8 mouse cellular contexts compared by ENCODE assay signal in genomic region chr5:52742112-52742813, GRCm38 (mm10). TPM values are rescaled to one million over a fixed set of nuclear protein-coding genes. Genes with fewer than 3 reads are reported as not detected.
A peak's percentile ranks its signal among the peaks of the same experiment; 100 is the strongest.
DNase-seq lines count a peak whose midpoint lies in the region; ATAC-seq and TF ChIP-seq lines count a peak whose summit lies in the region.

No protein-coding gene starts in this region.

- DNase-seq in ovary, postnatal 36 days (ENCODE audit: low spot score) = peak; percentile 42
- no peak for DNase-seq in ovary, adult 18-20 months (ENCODE audit: low spot score)
- DNase-seq in forelimb bud, embryonic 11.5 days (ENCODE audit: low read depth, low spot score) = peak; percentile 49
- DNase-seq in hindbrain, postnatal 0 days (ENCODE audit: low spot score) = peak; percentile 56
- peak; percentile 91 for DNase-seq in liver, adult 2 months (ENCODE audit: extremely low read depth, low read depth, low spot score)
- peak; percentile 64 for DNase-seq in testis, postnatal 10 days (ENCODE audit: low spot score)

- H3K79me2 ChIP-seq in liver, adult 2 months (ENCODE audit: control insufficient read depth, insufficient read depth, low read length) = peaks cover 6% of the 10 kb centered on the region; the same call in 1 of the 2 replicates

- H3K36me3 ChIP-seq in hindbrain, postnatal 0 days (ENCODE audit: insufficient read depth, low read length) = no peaks in the 10 kb centered on the region
- peaks cover 3% of the 10 kb centered on the region for H3K36me3 ChIP-seq in liver, adult 2 months (ENCODE audit: control insufficient read depth, insufficient read depth, low read length)
- H3K36me3 ChIP-seq in midbrain, embryonic 16.5 days (ENCODE audit: control insufficient read depth, insufficient read depth, low read length) = no peaks in the 10 kb centered on the region

- no peaks in the 10 kb centered on the region for H3K9me3 ChIP-seq in hindbrain, postnatal 0 days (ENCODE audit: low read length)
- no peaks in the 10 kb centered on the region for H3K9me3 ChIP-seq in midbrain, embryonic 16.5 days (replicated peaks; ENCODE audit: control insufficient read depth, low read length, poor library complexity, severe bottlenecking)

- 0 out of 2 replicates have a peak, but pooled peaks cover 3% of the 10 kb centered on the region for H3K27me3 ChIP-seq in hindbrain, postnatal 0 days (ENCODE audit: insufficient read depth, low read length)
- no peaks in the 10 kb centered on the region for H3K27me3 ChIP-seq in liver, adult 2 months (ENCODE audit: control insufficient read depth, insufficient read depth, low read length)
- H3K27me3 ChIP-seq in midbrain, embryonic 16.5 days (ENCODE audit: control insufficient read depth, insufficient read depth, low read depth, low read length) = no peaks in the 10 kb centered on the region

- H3K4me1 ChIP-seq in brown adipose tissue, adult 24 weeks (ENCODE audit: control insufficient read depth, insufficient read depth, insufficient read length, low read length) = no peaks in the 10 kb centered on the region
- no peaks in the 10 kb centered on the region for H3K4me1 ChIP-seq in hindbrain, postnatal 0 days (ENCODE audit: insufficient read depth, low read length)
- H3K4me1 ChIP-seq in liver, adult 2 months (ENCODE audit: control insufficient read depth, insufficient read depth, low read length) = peaks cover 7% of the 10 kb centered on the region
- H3K4me1 ChIP-seq in midbrain, embryonic 16.5 days (ENCODE audit: control insufficient read depth, insufficient read depth, low read length) = peaks cover 6% of the 10 kb centered on the region; the same call in 1 of the 2 replicates

- peak overlapping the region; percentile 90 for H3K4me2 ChIP-seq in hindbrain, postnatal 0 days (ENCODE audit: low read depth, low read length)
- peak overlapping the region; percentile 95 for H3K4me2 ChIP-seq in midbrain, embryonic 16.5 days (ENCODE audit: low read length)

- peak; percentile 48 for TF ChIP-seq CTCF in hindbrain, postnatal 0 days (IDR thresholded peaks at IDR 0.05; ENCODE audit: low read depth)
- peak; percentile 36 for TF ChIP-seq CTCF in liver, adult 2 months (IDR thresholded peaks at IDR 0.05; ENCODE audit: low read depth, low read length)

- H3K4me3 ChIP-seq in brown adipose tissue, adult 24 weeks (ENCODE audit: insufficient read depth, low read depth, low read length) = peak overlapping the region; percentile 97
- H3K4me3 ChIP-seq in hindbrain, postnatal 0 days (ENCODE audit: low read length) = peak overlapping the region; percentile 79
- peak overlapping the region; percentile 91 for H3K4me3 ChIP-seq in liver, adult 2 months (ENCODE audit: insufficient read depth, low read depth, low read length)
- H3K4me3 ChIP-seq in midbrain, embryonic 16.5 days (ENCODE audit: low read depth, low read length) = peak overlapping the region; percentile 77

- H3K27ac ChIP-seq in brown adipose tissue, adult 24 weeks (replicated peaks; ENCODE audit: low read depth, low read length) = peak overlapping the region; percentile 57
- H3K27ac ChIP-seq in hindbrain, postnatal 0 days = peak overlapping the region; percentile 28; the same call in 1 of the 2 replicates
- H3K27ac ChIP-seq in liver, adult 2 months (replicated peaks; ENCODE audit: insufficient read depth, low read depth, low read length) = peak overlapping the region; percentile 87
- H3K27ac ChIP-seq in midbrain, embryonic 16.5 days (ENCODE audit: low read length) = no peak overlapping the region

- peak overlapping the region; percentile 62 for H3K9ac ChIP-seq in hindbrain, postnatal 0 days (replicated peaks; ENCODE audit: low read length)
- H3K9ac ChIP-seq in liver, adult 2 months (ENCODE audit: low read depth, low read length) = peak overlapping the region; percentile 97
- H3K9ac ChIP-seq in midbrain, embryonic 16.5 days (ENCODE audit: low read depth, low read length) = peak overlapping the region; percentile 71

- WGBS in hindbrain, postnatal 0 days = 3% methylated on average over 17 of the region's 17 CpGs
- 3% methylated on average over 17 of the region's 17 CpGs for WGBS in liver, adult 2 months
- WGBS in midbrain, embryonic 16.5 days = 3% methylated on average over 17 of the region's 17 CpGs

- TF ChIP-seq POLR2A in liver, adult 2 months (IDR thresholded peaks at IDR 0.05; ENCODE audit: extremely low read depth, insufficient read depth, low read length) = no peak

- ATAC-seq in hindbrain, postnatal 0 days = peak; percentile 38; the same call in 1 of the 2 replicates
- ATAC-seq in midbrain, embryonic 16.5 days = no peak

RNA-seq across cellular contexts. Expression of gene Pi4k2b, which starts 0.9 kb away (rescaled TPM):
- polyA plus RNA-seq in brown adipose tissue, adult 24 weeks (2012; ENCODE audit: insufficient read depth, insufficient read length, missing spikeins) = 8.8 and 11.1 TPM in 2 replicates
- total RNA-seq in hindbrain, postnatal 0 days (2014; rRNA removed) = 7.7 and 10.5 TPM in 2 replicates
- 2.3 and 2.8 TPM in 2 replicates for polyA plus RNA-seq in hindbrain, postnatal 0 days (2015; fragmentation: Nextera tagmentation; extraction: Ambion mirVana)
- 25.4 and 30.0 TPM in 2 replicates for total RNA-seq in liver, adult 2 months (2014; rRNA removed)
- 10.3 and 14.9 TPM in 2 replicates for polyA plus RNA-seq in liver, adult 2 months (2012; rRNA removed)
- 2.8 and 3.1 TPM in 2 replicates for polyA plus RNA-seq in midbrain, embryonic 16.5 days (2015; fragmentation: Nextera tagmentation; extraction: Ambion mirVana)

RNA-seq across cellular contexts. Expression of gene Zcchc4, which starts 32.9 kb away (rescaled TPM):
- 5.2 and 9.2 TPM in 2 replicates for polyA plus RNA-seq in brown adipose tissue, adult 24 weeks (2012; ENCODE audit: insufficient read depth, insufficient read length, missing spikeins)
- total RNA-seq in hindbrain, postnatal 0 days (2014; rRNA removed) = 9.7 and 10.6 TPM in 2 replicates
- 6.7 and 6.9 TPM in 2 replicates for polyA plus RNA-seq in hindbrain, postnatal 0 days (2015; fragmentation: Nextera tagmentation; extraction: Ambion mirVana)
- 5.8 and 5.9 TPM in 2 replicates for total RNA-seq in liver, adult 2 months (2014; rRNA removed)
- polyA plus RNA-seq in liver, adult 2 months (2012; rRNA removed) = 2.1 and 2.5 TPM in 2 replicates
- polyA plus RNA-seq in midbrain, embryonic 16.5 days (2015; fragmentation: Nextera tagmentation; extraction: Ambion mirVana) = 11.1 and 11.3 TPM in 2 replicates
